Mouse (Mus musculus): Measurements from ENCODE around the gene Cxcl3. TPM values are rescaled to one million over a fixed set of nuclear protein-coding genes. Genes with fewer than 3 reads are reported as not detected.

Cxcl3 gene
- total and polyA plus RNA-seq, 3 experiments: not detected

GRCm38 (mm10) chr5:90775562-90775961 is 10.3 kb upstream of the Cxcl3 start:
- no peak overlapping the region for H3K9ac ChIP-seq (ENCODE audit: insufficient read depth, low read depth)
- H3K9me3 ChIP-seq (replicated peaks; ENCODE audit: low read length): no peaks in the 10 kb centered on the region
- no peak overlapping the region for H3K27ac ChIP-seq (ENCODE audit: insufficient read depth, low read depth)
- H3K79me2 ChIP-seq (replicated peaks; ENCODE audit: control insufficient read depth, extremely low read depth, insufficient read depth, poor library complexity, severe bottlenecking): no peaks in the 10 kb centered on the region
- TF ChIP-seq TCF12 (IDR thresholded peaks at IDR 0.05; ENCODE audit: low read depth, low read length): no peak
- no peak for TF ChIP-seq CTCF (conservative IDR thresholded peaks at IDR 0.05 in 1 of 2, IDR thresholded peaks at IDR 0.05 in 1 of 2; ENCODE audit: low read depth in 2 of 2, low read length in 2 of 2)
- TF ChIP-seq BHLHE40 (IDR thresholded peaks at IDR 0.05; ENCODE audit: low read depth, low read length): no peak
- no peak for TF ChIP-seq MAZ (IDR thresholded peaks at IDR 0.05; ENCODE audit: low read depth, low read length)
- no peak for TF ChIP-seq ETS1 (conservative IDR thresholded peaks at IDR 0.05; ENCODE audit: low read depth, low read length)
- TF ChIP-seq TBP (conservative IDR thresholded peaks at IDR 0.05; ENCODE audit: low read depth, low read length): no peak
- TF ChIP-seq NELFE (IDR thresholded peaks at IDR 0.05; ENCODE audit: low read depth, low read length): no peak
- in situ Hi-C loops (cut with MboI; ENCODE audit: low pct_ligation_motif_present, low pct_unique_long_range_greater_than_20kb, low sequenced_read_pairs) (no loop called here), dilution Hi-C loops (cut with MboI; ENCODE audit: extremely low pct_ligation_motif_present, extremely low pct_unique_long_range_greater_than_20kb, low sequenced_read_pairs) (no loop called here)
- no peak overlapping the region for H3K4me2 ChIP-seq (ENCODE audit: insufficient read depth, low read depth, poor library complexity, severe bottlenecking)
- H3K27me3 ChIP-seq (replicated peaks): no peaks in the 10 kb centered on the region
- no peak for DNase-seq (ENCODE audit: extremely low read depth)
- H3K36me3 ChIP-seq (replicated peaks in 1 of 2; ENCODE audit: control insufficient read depth in 1 of 2, insufficient read depth in 1 of 2, low read length in 1 of 2): no peaks in the 10 kb centered on the region
- H3K4me3 ChIP-seq (replicated peaks in 1 of 3; ENCODE audit: low read depth in 2 of 3, low read length in 2 of 3, poor library complexity in 1 of 3): no peak overlapping the region
- peaks cover 0 to 10% of the 10 kb centered on the region in 2 experiments; a peak in 2 of 4 replicates for H3K4me1 ChIP-seq (ENCODE audit: control insufficient read depth in 1 of 2, insufficient read depth in 2 of 2)

- no peaks in the 10 kb centered on the region for H3K4me1 ChIP-seq (ENCODE audit: control insufficient read depth in 1 of 2, insufficient read depth in 2 of 2)
- H3K36me3 ChIP-seq (replicated peaks in 1 of 2; ENCODE audit: control insufficient read depth in 1 of 2, insufficient read depth in 1 of 2, low read length in 1 of 2): no peaks in the 10 kb centered on the region
- no peak for DNase-seq (ENCODE audit: extremely low read depth)
- in situ Hi-C loops (cut with MboI; ENCODE audit: low pct_ligation_motif_present, low pct_unique_long_range_greater_than_20kb, low sequenced_read_pairs): no loop called here
- H3K9me3 ChIP-seq (replicated peaks; ENCODE audit: low read length): no peaks in the 10 kb centered on the region
- H3K4me2 ChIP-seq (ENCODE audit: insufficient read depth, low read depth, poor library complexity, severe bottlenecking): no peak overlapping the region
- H3K27me3 ChIP-seq (replicated peaks): no peaks in the 10 kb centered on the region
- dilution Hi-C loops (cut with MboI; ENCODE audit: extremely low pct_ligation_motif_present, extremely low pct_unique_long_range_greater_than_20kb, low sequenced_read_pairs): no loop called here
- H3K9ac ChIP-seq (ENCODE audit: insufficient read depth, low read depth): no peak overlapping the region
- no peak for TF ChIP-seq KAT2A (IDR thresholded peaks at IDR 0.05; ENCODE audit: insufficient replicate concordance, low read length)
- no peak for TF ChIP-seq MEF2A (IDR thresholded peaks at IDR 0.05; ENCODE audit: borderline replicate concordance, low read depth, low read length)
- TF ChIP-seq MAFK (IDR thresholded peaks at IDR 0.05; ENCODE audit: insufficient replicate concordance, low read length): no peak
- TF ChIP-seq MYC (IDR thresholded peaks at IDR 0.05; ENCODE audit: low read depth, low read length): no peak
- TF ChIP-seq NELFE (IDR thresholded peaks at IDR 0.05; ENCODE audit: low read depth, low read length): no peak
- no peak for TF ChIP-seq JUND (conservative IDR thresholded peaks at IDR 0.05; ENCODE audit: low read depth, low read length)
- no peak for TF ChIP-seq MAZ (IDR thresholded peaks at IDR 0.05; ENCODE audit: low read depth, low read length)
- no peak for TF ChIP-seq TCF12 (IDR thresholded peaks at IDR 0.05; ENCODE audit: low read depth, low read length)
- TF ChIP-seq TBP (conservative IDR thresholded peaks at IDR 0.05; ENCODE audit: low read depth, low read length): no peak
- TF ChIP-seq RCOR1 (conservative IDR thresholded peaks at IDR 0.05; ENCODE audit: low read depth, low read length): no peak
- no peak for TF ChIP-seq MAX (IDR thresholded peaks at IDR 0.05; ENCODE audit: low read length)
- no peak for TF ChIP-seq MXI1 (IDR thresholded peaks at IDR 0.05; ENCODE audit: low read depth, low read length)
- no peak for TF ChIP-seq UBTF (IDR thresholded peaks at IDR 0.05; ENCODE audit: low read depth, low read length)
- TF ChIP-seq RAD21 (IDR thresholded peaks at IDR 0.05; ENCODE audit: low read depth, low read length): no peak
- TF ChIP-seq JUN (IDR thresholded peaks at IDR 0.05; ENCODE audit: insufficient read depth, low read depth, low read length): no peak
- TF ChIP-seq IRF4 (IDR thresholded peaks at IDR 0.05; ENCODE audit: low read depth, low read length): no peak
- TF ChIP-seq CHD1 (IDR thresholded peaks at IDR 0.05; ENCODE audit: low read depth, low read length): no peak
- no peak for TF ChIP-seq SMC3 (IDR thresholded peaks at IDR 0.05; ENCODE audit: low read depth, low read length)
- TF ChIP-seq ZMIZ1 (IDR thresholded peaks at IDR 0.05; ENCODE audit: low read depth, low read length): no peak
- no peak for TF ChIP-seq E2F4 (IDR thresholded peaks at IDR 0.05; ENCODE audit: insufficient replicate concordance, low read depth, low read length)
- H3K27ac ChIP-seq (ENCODE audit: insufficient read depth, low read depth): no peak overlapping the region
- no peak overlapping the region for H3K4me3 ChIP-seq (replicated peaks in 1 of 3; ENCODE audit: low read depth in 2 of 3, low read length in 2 of 3, poor library complexity in 1 of 3)
- H3K79me2 ChIP-seq (replicated peaks; ENCODE audit: control insufficient read depth, extremely low read depth, insufficient read depth, poor library complexity, severe bottlenecking): no peaks in the 10 kb centered on the region
Measured at GRCm38 (mm10) chr5:90777621-90778020, 8.3 kb upstream of the Cxcl3 start.
